7 mouse cellular contexts compared by ENCODE assay signal in the genomic region with DNA sequence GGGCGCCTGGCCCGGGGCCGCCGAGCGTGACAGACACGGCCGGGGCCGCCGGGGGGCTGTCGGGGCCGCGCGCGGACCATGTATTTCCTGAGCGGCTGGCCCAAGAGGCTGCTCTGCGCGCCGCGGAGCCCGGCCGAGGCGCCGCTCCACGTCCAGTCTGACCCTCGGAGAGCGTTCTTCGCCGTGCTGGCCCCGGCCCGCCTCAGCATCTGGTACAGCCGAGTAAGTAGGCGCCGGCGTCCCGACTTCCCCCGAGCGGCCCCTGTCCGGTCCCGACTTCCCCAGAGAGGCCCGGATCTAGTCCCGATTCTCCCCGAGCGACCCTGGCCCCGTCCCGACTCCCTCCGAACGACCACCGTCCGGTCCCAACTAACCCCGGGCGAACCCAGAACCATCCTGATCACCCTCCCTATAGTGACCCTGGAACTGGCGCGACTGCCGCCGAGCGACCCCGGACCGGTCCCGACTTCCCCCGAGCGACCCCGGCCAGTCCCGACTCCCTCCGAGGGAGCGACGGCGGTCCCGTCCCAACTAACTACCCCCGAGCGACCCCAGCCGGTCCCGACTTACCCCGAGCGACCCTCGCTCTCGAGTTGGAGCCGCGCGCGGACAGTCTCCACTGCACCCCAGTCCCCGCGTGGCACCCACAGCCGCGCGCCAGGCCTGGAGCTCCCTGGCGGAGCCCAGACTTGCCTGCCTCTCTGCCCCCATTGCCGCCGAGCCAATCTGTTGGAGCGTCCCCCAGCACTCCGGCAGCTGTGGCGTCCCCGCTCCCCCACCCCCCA. TPM values are rescaled to one million over a fixed set of nuclear protein-coding genes. Genes with fewer than 3 reads are reported as not detected.
DNase-seq lines count a peak whose midpoint lies in the region; ATAC-seq and TF ChIP-seq lines count a peak whose summit lies in the region.

No protein-coding gene starts in this region.

- H3K9ac ChIP-seq in forebrain, embryonic 12.5 days, result peak overlapping the region; percentile 93

- H3K27ac ChIP-seq in forebrain, embryonic 12.5 days, result peak overlapping the region; percentile 96
- H3K27ac ChIP-seq in hindbrain, embryonic 10.5 days, result peak overlapping the region; percentile 96
- peak overlapping the region; percentile 89 for H3K27ac ChIP-seq in left cerebral cortex, adult 2 months

- TF ChIP-seq CTCF in brain, embryonic 14.5 days (IDR thresholded peaks at IDR 0.05; ENCODE audit: borderline replicate concordance, extremely low read depth, insufficient read depth, insufficient read length), result no peak
- TF ChIP-seq CTCF in left cerebral cortex, adult 2 months (IDR thresholded peaks at IDR 0.05), result no peak

- peaks cover 18% of the 10 kb centered on the region for H3K4me1 ChIP-seq in forebrain, embryonic 12.5 days
- peaks cover 20% of the 10 kb centered on the region for H3K4me1 ChIP-seq in hindbrain, embryonic 10.5 days (replicated peaks)

- peak overlapping the region; percentile 71 for H3K4me2 ChIP-seq in forebrain, embryonic 12.5 days

- DNase-seq in NIH3T3 (ENCODE audit: low read depth), result peak; percentile 60
- peak; percentile 55 for DNase-seq in brain, embryonic 14.5 days (ENCODE audit: low read depth)
- DNase-seq in hindbrain, embryonic 10.5 days (ENCODE audit: low spot score), result peak; percentile 73
- peak; percentile 28 to 47 for DNase-seq in left cerebral cortex, adult 2 months (ENCODE audit: extremely low spot score in 1 of 2, low spot score in 2 of 2)
- peak; percentile 49 for DNase-seq in right cerebral cortex, postnatal 4 days

- peak; percentile 79 for ATAC-seq in forebrain, embryonic 12.5 days (ENCODE audit: low FRiP score)
- peak; percentile 54 for ATAC-seq in megakaryocyte, adult 5-6 weeks (ENCODE audit: poor library complexity, severe bottlenecking)

- H3K4me3 ChIP-seq in forebrain, embryonic 12.5 days (replicated peaks), result peak overlapping the region; percentile 92
- H3K4me3 ChIP-seq in hindbrain, embryonic 10.5 days, result peak overlapping the region; percentile 91
- peak overlapping the region; percentile 97 for H3K4me3 ChIP-seq in left cerebral cortex, adult 2 months

- WGBS in forebrain, embryonic 12.5 days, result under 1% methylated on average over 91 of the region's 92 CpGs
- under 1% methylated on average over 90 of the region's 92 CpGs for WGBS in hindbrain, embryonic 10.5 days

- TF ChIP-seq POLR2A in brain, embryonic 14.5 days (IDR thresholded peaks at IDR 0.05; ENCODE audit: borderline replicate concordance, extremely low read depth, insufficient read depth, insufficient read length, poor library complexity, severe bottlenecking), result no peak

- no peaks in the 10 kb centered on the region for H3K36me3 ChIP-seq in forebrain, embryonic 12.5 days (replicated peaks)
- 0 out of 2 replicates have a peak, but pooled peaks cover under 1% of the 10 kb centered on the region for H3K36me3 ChIP-seq in hindbrain, embryonic 10.5 days

- no peaks in the 10 kb centered on the region for H3K9me3 ChIP-seq in forebrain, embryonic 12.5 days
- no peaks in the 10 kb centered on the region for H3K9me3 ChIP-seq in hindbrain, embryonic 10.5 days

- intact Hi-C loops in left cerebral cortex, adult 2 months (cut with DNase I), result loop anchor here (2.0 kb wide), 1 partner anchor 40 kb away; no protein-coding TSS in a partner anchor

- H3K27me3 ChIP-seq in forebrain, embryonic 12.5 days, result no peaks in the 10 kb centered on the region
- no peaks in the 10 kb centered on the region for H3K27me3 ChIP-seq in hindbrain, embryonic 10.5 days (ENCODE audit: insufficient read depth, poor library complexity, severe bottlenecking)

RNA-seq across cellular contexts. Expression of a gene that starts 0.6 kb away (rescaled TPM):
- 19.6 and 28.4 TPM in 2 replicates for polyA plus RNA-seq in brain, embryonic 14.5 days (2012; rRNA removed)
- polyA plus RNA-seq in forebrain, embryonic 12.5 days (2016; fragmentation: Nextera tagmentation; extraction: Ambion mirVana), result 11.7 and 12.1 TPM in 2 replicates
- polyA plus RNA-seq in hindbrain, embryonic 10.5 days (2016; fragmentation: Nextera tagmentation; extraction: Ambion mirVana), result 10.2 and 11.5 TPM in 2 replicates
- total RNA-seq in left cerebral cortex, adult 2 months (2021), result 10 to 100 TPM; 36.4 to 36.8 TPM
- total RNA-seq in megakaryocyte, adult 5-6 weeks (2015), result 12.9 and 13.1 TPM in 2 replicates
- 14.3 and 15.3 TPM in 2 replicates for total RNA-seq in megakaryocyte, adult 5-6 weeks (2017)

Comparison
In these comparisons a context has a peak if more than half of its experiments do, and no peak if none do; other contexts are left out.
1. Peak in every context shown above with its lines: DNase-seq, ATAC-seq, H3K4me3 ChIP-seq and H3K27ac ChIP-seq.